Mouse (Mus musculus): ENCODE results near the gene Ltbp2.

DNA sequence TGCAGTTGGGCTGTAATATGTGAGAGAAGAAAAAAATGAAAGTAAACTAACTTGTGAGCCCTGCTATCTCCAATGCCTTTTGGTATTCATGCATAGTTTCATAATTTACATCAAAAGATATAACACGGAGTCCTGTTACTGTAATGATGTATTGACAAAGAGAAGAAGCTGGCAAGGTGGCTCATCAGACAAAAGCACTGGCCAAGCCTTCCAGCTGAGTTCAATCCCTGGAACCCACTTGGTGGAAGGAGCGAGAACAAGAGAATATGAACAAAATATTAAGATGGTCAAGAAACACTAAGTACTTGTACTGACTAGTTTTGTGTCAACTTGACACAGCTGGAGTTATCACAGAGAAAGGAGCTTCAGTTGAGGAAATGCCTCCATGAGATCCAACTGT is 4.0 kb downstream of the Ltbp2 start:
- TF ChIP-seq POLR2A (IDR thresholded peaks at IDR 0.05; ENCODE audit: insufficient read depth, low read depth, low read length) = no peak
- TF ChIP-seq CTCF (IDR thresholded peaks at IDR 0.05; ENCODE audit: insufficient read depth, low read depth, low read length) = no peak

All from olfactory bulb, adult 2 months (tissue).